Mouse (Mus musculus) lung, postnatal 36 days (tissue): ENCODE results near the gene Rasal1.

Experiments
- DNase-seq: peaks from one replicate; pipeline ENCODE4 v3.0.0; 2022; ENCODE audit warnings: mixed read lengths

The Rasal1 gene

DNA sequence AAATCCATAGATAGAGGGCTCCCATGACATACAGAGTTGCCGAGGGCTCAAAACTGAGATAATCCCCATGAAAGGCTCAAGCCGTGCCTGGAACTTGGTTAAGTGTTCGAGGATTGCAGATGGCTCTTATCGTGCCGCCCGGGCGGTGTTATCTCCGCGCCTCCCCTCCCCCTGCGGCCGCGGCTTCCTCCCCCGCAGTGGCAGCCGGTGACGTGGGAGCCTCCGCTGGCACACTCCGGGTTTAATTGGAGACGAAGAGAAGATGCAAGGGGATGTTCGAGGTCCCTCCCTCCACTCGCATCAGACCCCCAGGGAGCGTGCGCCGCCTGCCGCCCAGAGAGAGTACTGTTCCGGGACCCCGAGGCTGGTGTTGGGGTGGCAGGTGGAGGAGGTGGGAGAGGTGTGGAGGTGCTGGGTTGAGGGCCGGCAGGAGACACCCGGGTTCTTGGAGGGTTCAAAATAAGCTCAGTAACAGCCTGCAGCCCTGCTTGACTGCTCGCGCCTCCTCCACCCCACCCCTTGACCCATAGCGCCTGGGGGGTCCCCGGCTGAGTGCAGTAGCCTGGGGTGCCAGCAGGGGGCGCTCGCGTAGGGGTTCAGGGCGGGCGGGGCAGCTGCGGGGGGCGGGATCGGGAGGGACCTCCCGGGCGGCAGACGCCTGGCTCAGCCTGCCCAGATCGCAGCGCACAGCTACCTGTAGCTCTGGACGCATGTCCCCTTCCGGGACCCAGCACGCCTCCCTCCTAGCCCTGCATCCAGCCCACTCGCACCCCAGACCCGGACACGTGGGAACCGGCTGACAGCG is at the start of gene Rasal1:
Gene Rasal1 (plus strand): TSS at position 244 of the 805 bp plus-strand sequence.
- peak; percentile 24 for DNase-seq

DNA sequence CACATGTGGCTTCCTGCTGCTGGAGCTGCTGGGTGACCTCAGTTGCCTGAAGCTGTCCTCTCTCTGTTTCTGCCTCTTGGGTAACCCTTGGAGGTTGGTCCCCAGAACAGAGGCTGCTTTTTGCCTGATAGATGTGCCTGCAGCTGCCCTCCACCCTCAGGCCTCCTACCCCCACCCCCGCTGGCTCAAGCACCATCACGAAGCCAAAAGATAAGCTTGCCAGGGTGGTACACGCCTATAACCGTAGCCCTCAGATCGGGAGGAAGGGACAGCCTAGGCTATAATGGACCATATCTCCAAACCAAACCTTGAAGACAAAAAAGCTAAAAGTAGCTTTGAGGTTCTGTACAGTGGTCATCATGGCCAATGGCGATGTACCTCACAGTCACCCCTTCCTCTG is 49.0 kb upstream of the Rasal1 start:
- DNase-seq: no peak

DNA sequence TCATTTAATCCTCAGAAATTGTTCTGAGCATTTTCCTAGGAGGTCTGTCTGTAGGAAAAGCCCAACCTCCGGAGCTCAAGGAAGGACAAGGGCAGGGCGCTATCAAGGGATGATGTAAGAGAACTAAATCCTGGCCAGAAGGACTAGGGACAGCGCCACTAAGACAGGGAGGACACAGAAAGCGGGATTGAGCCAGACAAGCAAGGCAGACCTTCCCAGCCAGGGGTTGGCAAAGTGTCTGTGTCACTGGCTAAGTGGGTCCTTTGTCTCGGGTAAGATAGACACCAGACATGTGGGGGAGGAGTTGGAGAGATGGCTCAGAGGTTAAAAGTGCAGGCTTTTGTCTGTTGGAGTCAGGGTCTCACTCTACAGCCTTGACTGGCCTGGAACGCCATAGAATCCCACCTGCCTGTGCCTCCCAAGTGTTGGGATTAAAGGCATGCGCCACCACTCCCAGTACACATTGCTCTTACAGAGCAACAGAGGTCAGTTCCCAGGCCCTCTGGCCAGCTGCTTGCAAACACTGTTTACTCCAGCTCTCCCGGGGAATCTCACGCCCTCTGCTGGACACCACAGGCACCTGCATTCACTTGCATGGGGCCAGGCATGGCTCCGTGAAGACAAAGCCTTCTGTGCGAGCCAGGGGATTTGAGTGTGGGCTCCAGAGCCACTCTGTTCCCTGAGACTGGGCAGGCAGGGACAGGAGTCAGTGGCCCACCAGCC is 47.5 kb upstream of the Rasal1 start:
- DNase-seq: no peak

DNA sequence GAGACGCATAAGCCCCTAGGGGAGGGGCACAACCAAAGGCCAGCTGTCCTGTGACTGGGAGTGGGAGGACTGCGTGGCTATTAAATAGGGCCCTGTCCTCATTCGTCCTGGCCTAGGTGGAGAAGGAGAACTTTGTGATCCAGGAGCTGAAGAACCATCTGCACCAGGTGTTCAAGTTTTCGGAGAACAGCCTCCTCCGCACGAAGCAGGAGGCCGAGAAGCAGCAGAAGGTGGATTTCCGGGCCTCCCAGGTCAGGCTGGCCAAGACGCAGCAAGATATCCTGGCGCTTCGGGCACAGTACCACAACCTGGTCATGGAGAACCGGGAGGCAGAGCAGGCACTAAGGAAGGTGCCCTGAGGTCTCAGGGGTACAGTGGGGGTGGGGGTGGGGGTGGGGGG is 46.4 kb upstream of the Rasal1 start:
- DNase-seq: no peak

DNA sequence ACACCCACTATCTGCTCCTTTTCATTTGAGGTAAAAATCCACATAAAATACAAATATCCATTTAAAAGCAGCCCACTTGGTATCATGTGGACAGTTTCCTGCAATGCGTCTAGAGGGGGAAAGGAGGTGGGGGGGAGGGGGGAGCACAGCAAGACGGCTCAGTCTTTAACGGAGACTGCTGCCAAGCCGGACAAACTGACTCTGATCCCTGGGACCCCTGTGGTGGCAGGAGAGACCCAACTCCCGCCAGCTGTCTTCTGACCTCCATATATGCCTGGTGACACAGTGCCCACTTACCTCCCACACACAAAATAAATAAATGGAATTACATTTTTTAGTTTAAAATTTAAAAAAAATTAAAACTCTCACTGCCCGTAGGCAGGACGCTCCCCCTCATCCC is 45.1 kb upstream of the Rasal1 start:
- no peak for DNase-seq

DNA sequence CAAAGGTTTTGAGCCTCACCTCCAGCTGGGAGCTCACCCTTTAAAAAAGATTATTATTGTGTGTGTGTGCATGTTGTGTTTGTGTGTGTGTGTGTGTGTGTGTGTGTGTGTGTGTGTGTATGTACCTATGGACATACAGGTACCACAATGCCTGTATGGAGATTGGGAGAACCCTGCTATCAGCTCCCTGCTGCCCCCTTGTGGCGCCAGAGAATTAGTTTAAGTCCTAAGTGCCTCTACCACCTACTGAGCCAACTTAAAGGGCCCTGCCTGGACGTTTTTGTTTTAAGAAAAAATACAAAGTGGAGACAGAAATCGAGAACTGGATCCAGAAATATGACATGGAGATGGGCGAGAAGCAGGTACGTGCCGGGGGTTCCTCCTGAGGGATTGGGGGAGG is 43.8 kb upstream of the Rasal1 start:
- peak; percentile 92 for DNase-seq

DNA sequence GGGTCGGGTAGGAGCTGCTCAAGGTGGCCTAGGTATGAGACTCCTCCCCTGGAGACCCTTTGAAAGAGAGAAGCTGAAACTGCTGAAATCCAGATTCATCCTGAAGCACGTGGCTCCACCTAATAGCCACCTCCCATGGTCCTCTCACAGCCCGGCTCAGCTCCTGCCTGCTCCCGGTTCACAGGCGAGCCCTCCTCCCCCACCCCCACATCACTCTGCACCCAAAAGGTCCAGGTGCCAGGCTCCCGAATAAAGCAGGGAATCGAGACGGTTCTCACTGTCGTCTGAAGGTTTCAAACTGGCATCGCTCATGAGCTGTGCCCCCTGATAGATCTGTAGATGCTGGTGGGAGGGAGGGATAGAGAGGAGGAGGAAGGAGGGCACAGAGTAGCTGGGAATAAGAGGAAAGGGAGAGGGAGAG is 43.4 kb upstream of the Rasal1 start:
- DNase-seq: no peak

DNA sequence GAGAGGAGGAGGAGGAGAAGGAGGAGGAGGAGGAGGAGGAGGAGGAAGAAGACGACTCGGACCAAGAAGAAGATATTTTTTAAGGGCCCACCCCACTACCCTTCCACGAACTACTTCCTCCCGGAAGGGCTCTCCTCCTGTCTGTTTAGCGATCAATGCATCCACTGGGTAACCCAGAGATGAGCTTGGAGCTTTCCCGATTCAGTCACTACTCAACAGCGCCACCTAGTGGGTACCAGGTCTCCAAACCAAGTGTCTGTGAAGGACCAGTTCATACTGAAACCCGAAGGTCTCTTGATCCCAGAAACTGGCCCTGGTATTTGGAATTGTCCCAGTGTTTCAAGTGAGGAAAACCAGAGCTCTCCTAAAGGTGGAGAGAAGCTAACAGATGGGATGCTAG is 42.9 kb upstream of the Rasal1 start:
- DNase-seq: peak; percentile 94

DNA sequence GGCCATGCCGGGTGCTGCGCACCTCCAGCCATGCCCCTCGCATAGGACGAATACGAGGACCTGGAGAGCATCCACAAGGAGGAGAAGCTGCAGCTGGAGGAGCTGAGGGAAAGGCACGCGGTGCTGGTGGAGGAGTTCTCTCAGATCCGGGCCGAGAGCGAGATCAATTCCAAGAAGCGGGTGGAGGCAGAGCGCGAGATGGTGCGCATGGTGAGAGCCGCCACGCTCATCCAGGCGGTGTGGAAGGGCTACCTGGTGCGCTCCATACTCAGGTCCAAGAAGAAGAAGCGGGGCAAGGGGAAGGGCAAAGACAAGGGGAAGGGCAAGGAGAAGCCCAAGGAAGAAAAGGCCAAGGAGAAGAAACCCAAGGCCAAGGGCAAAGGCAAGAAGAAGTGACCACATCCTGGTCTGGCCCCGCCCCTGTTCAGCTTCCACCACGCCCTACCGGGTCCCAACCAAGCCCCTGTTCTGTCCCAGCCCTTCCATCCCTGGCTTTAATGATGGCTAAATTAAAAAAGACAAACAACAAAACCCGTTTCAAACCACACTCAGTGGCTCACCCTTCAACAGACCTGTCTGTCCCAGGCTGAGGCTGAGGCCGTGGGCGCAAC is 41.9 kb upstream of the Rasal1 start:
- DNase-seq: no peak

DNA sequence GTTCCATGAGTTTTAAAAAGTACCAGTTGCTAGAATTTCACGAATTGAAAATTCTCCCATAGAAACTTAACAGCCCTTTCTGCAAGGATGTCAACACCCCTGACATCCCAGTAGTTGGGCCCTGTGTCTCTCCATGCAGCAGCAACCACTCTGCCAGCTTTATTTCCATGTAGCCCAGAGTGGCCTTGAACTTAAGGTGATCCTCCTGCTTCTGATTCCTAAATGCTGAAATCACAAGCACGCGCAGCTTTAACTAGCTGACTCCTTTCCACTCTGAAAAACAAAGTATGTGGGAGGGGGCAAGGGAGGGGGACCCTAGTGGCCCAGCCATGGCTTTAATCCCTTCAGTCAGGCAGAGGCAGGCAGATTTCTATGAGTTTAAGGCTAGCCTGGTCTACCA is 41.3 kb upstream of the Rasal1 start:
- no peak for DNase-seq

DNA sequence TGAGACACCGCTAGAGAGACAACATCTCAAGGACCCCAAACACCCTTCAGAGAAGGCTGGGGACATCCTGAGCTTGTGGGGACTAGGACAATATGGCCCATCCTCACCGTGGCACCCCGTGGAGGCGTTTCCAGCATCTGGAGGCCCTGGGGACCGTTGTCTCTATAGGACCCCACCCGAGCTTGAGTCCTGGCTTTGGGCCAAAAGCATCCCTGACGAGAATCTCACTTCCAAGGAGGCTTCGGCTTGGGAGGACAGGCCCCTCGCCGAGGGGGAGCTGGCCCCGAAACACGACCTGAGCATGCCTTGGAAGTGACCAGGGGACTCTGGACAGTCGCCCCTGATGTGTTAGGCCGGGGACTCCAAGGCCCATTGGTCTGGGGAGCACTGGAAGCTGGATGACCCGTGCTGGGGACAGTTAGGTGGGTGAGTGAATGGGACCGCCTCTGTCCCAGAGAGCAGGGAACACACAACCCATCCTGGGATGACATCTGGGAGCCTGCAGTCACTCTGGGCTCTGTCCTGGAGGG is 39.3 kb upstream of the Rasal1 start:
- DNase-seq: no peak

DNA sequence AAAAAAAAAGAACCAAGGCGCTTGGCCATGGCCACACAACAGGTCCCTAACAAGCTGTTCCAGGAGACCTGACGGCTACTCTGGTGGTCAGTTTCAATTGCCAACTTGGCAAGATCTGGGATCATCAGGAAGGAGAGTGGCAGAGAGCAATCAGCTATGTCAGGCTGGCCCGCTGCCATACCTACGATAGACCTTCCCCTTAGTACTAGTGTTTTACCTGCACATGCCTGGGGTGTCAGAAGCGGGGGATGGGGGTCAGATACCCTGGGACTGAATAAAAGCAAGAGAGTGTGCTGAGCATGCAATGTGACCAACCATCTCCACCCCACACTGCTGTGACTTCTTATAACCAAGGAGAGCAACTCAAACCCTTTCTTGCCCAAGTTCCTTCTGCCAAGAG is 37.7 kb upstream of the Rasal1 start:
- DNase-seq: no peak

DNA sequence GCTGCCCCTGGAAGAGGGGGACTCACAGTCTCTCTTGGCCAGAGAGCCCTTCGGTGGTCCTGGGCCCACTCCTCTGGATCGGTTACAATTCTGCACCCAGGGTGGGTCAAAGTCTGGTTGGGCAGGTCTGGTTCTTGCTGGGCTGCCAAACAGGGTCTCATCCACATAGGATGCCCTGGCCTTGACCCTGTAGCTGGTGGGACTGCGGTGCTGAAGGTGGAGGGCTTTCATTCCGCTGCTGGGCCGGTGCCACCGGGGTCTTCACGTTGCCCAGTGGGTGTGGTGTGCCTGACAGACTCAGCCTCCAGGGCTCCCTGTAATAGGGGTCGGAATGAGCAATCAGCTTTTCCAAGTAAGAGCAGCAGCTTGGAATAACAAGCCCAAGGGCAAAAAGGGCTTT is 37.2 kb upstream of the Rasal1 start:
- DNase-seq: no peak

DNA sequence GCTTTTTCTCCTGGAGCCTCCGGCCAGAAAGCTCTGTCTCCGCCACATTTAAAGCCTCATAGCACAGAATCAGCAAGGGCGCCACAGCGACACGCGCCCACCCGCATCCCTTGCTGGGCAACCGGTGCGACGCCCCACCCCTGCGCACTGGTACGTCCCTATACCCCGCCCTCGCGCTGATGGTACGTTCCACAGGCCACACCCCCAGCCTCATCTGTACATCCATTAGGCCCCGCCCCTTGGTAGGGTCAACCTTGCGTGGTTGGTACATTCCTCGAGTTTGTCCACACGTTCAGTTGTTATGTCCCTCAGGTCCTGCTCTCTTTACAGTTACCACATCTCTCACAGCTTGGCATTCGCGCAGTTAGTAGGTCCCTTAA is 36.2 kb upstream of the Rasal1 start, which contains the start of the genes Rita1 and Ddx54:
Gene Rita1 (minus strand): TSS at position 148 of the 380 bp plus-strand sequence.
Gene Ddx54 (plus strand): TSS at position 298 of the 380 bp plus-strand sequence.
- DNase-seq: peak; percentile 99

DNA sequence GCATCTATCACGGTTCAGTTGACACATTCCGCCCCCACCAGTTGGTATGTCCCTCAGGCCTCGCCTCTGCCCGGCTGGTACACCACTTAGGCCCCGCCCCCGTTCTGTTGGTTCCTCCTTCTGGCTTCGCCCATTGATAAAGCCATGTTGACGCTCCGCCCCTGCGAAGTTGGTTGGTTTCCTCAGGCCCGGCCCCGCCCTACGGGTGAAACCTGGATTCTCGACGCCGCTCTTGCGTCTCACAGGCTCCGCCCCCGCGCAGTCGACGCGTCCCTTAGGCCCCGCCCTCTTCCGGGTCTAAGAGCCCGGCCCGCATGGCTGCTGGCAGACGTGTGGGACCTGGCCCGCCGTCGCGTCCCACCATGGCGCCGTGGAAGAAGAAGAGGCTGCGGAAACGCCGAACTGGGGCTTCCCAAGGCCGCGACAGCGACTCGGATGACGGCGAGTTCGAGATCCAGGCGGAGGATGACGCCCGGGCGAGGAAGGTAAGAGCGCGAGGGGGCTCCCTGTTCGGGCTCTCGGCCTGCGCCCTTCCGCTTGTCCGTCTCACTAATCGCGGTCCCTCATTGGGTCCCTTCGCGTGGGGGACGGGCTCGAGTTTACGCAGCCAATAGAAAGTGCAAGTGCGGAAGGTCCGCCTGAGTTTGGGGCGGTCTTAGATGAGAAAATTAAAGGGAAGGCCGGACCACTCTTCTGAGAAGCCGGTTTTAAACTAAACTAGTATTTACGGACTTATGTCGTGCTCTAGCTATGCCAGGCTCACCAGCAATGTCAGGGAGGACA is 35.6 kb upstream of the Rasal1 start:
- DNase-seq: peak; percentile 100

DNA sequence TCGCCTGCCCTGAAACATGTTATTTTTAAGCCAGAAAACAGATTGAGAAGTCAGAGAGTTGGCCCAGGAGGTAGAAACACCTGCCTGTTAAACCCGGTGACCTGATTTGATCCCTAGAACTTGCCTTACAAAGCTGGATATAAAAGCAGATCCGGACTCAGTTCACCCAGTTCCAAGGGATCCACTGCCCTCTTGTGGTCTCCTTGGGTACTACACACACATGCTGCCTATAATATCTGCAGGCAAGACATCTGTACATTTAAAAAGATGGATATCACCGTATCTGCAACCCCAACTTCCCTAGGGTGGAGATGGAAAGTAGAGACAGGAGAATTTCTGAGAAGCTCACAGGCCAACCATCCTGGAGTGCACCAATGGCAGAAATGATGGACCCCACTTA is 32.7 kb upstream of the Rasal1 start:
- DNase-seq: peak; percentile 34

DNA sequence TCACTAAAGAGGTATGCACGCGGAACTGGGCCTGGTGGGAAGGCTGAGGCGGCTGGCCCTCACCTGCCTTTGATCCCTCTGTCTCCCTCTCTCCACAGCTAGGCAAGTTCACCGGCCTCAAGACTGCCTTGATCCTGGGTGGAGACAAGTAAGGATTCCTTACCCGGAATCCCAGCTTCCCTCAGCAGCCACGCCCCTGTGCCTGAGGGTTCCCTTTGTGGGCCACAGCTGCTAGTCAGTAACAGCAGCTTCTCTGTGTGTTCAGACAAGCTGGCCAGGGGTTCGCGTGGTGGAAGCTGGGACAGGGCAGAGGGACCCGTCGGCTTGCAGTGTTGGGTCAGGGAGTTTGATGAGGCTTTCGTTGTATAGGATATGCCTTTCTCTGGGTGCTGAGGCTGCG is 29.8 kb upstream of the Rasal1 start:
- DNase-seq: no peak

DNA sequence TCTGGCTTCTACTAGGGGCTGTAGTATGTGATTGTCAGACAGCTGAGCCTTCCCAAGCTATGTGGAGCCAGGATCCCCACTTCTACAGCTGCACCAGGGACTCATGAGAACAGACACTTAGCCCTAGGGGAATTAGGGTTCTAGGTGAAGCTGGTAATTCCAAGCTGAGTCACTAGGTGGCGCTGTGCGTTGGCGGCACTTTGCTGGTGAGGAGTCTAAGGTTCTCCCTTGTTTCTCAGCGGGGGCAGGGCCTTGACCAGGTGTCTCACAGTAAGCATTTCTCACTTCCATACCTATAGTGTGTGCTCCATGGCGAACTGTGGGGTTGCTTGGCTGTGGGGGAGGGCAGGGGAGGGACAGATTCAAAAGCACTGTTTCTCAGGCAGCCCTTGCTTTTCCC is 29.4 kb upstream of the Rasal1 start:
- peak; percentile 53 for DNase-seq

DNA sequence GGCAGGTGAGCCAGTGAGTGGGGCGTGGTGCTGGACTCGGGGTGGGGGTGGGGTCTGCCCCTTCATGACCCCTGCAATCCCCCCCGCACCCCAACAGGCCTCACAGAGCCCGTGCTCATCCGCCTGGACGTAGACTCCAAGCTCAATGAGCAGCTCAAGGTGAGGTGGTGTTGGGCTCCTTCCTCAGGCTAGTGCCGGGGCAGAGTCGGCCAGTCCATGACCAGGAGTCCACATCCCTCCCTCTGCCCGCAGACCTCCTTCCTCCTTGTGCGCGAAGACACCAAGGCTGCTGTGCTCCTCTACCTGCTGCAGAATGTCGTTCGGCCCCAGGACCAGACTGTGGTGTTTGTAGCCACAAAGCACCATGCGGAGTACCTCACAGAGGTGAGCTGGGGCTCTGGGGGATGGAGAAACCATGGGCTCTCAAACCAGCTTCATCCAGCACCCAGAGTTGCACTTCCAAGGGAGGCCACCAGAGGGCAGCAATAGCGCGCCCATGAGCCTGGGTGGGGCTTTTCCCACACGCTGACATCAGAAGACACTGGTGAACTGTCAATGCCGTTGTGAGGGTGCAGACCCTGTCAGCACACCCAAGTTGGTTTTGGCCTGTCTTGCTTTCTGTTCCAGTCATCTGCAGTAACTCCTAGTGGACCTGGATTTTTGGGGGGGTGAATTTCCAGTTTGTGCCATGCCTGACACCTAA is 28.1 kb upstream of the Rasal1 start:
- DNase-seq: peak; percentile 81

DNA sequence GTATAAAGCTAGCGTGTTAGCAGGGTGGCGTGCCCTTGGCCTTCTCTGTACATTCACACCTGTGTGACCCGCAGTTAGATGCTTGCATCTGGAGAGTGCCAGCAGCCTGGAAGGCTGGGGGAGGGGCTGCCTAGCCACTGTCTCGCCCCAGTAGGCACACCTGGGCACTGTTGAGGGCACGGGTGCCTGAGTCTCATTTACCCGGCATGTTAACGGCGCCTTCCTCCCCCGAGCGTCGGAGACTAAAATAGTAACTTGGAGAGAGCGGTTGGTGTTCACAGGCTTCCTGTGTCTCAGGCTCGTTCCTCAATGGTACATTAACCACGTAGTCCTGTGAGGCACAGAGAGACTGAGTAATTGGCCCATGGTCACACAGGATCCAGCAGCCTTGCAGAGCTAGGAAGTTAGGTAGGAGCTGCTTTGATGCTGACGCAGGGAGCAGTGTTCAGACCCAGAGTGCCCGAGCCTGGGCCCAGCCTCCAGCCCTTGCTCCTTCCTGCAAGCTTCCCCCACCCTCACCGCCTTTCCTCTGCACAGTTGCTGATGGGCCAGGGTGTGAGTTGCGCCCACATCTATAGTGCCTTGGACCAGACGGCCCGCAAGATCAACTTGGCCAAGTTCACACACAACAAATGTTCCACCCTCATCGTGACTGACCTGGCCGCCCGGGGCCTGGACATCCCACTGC is 27.4 kb upstream of the Rasal1 start:
- DNase-seq: no peak

DNA sequence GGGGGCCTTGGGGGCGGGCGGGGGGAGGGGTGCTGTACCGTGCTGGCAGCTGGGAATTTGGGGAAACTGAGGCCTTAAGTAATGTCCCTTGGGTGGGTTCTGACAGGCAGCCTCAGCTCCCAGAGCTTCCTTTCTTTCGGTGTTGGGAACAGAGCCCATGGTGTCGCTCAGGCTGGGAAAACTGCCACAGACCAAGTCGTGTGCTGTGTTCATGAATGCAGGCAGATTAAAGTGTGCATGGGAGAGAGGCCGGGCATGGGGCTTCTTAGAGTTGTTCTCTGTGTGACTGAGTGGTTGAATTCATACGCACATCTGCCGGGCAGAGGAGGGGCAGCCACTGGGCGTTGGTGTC is 26.8 kb upstream of the Rasal1 start:
- no peak for DNase-seq
